Mouse (Mus musculus) layer of hippocampus, postnatal 25 days (tissue): Measurements from ENCODE around the gene Pnkd. TPM values are rescaled to one million over a fixed set of nuclear protein-coding genes. Genes with fewer than 3 reads are reported as not detected.

Experiments
- DNase-seq, 2 experiments: peaks; one replicate each; pipeline ENCODE4 v3.0.0; 2022; ENCODE audit warnings: mixed read lengths in 2 of 2, low spot score in 1 of 2; ENCODE audit errors: extremely low spot score in 1 of 2
- total RNA-seq, 2 experiments: library from RNA; stranded (reverse); gene quantifications; 2 replicates each; pipeline ENCODE4 v1.2.3; 2021

Gene Pnkd
- total RNA-seq, 2 experiments from 2014 or later = 192 to 193 TPM

GRCm38 (mm10) chr1:74344163-74344916 is 59.6 kb downstream of the Pnkd start:
- no peak for DNase-seq

GRCm38 (mm10) chr1:74351185-74351769 is 66.5 kb downstream of the Pnkd start:
- no peak for DNase-seq

- no peak for DNase-seq
These were observed 67.9 kb downstream of the Pnkd start for GRCm38 (mm10) chr1:74352532-74353096.

- no peak for DNase-seq
These were observed 68.9 kb downstream of the Pnkd start for GRCm38 (mm10) chr1:74353453-74354229.

GRCm38 (mm10) chr1:74357531-74357930 is 72.8 kb downstream of the Pnkd start:
- DNase-seq = no peak

GRCm38 (mm10) chr1:74359952-74360517 is 75.3 kb downstream of the Pnkd start:
- DNase-seq = no peak

GRCm38 (mm10) chr1:74361812-74362211 is 77.1 kb downstream of the Pnkd start, which contains the start of gene Catip:
Gene Catip, plus strand, starts transcription at chr1:74362108.
- DNase-seq = peak; percentile 36 to 60

- DNase-seq = peak in 1 of 2 experiments; percentile 18
These were observed 77.8 kb downstream of the Pnkd start for GRCm38 (mm10) chr1:74362325-74363229.

- DNase-seq = no peak
These were observed 78.7 kb downstream of the Pnkd start for GRCm38 (mm10) chr1:74363437-74363836.

- no peak for DNase-seq
These were observed 79.5 kb downstream of the Pnkd start for GRCm38 (mm10) chr1:74364270-74364669.

- DNase-seq = no peak
These were observed 83.3 kb downstream of the Pnkd start for GRCm38 (mm10) chr1:74367886-74368645.

GRCm38 (mm10) chr1:74370040-74370439 is 85.3 kb downstream of the Pnkd start:
- DNase-seq = no peak

- DNase-seq = no peak
These were observed 88.6 kb downstream of the Pnkd start for GRCm38 (mm10) chr1:74373372-74373771.

GRCm38 (mm10) chr1:74374980-74375379 is 90.2 kb downstream of the Pnkd start, which contains the start of gene Slc11a1:
Gene Slc11a1, plus strand, starts transcription at chr1:74375195.
- no peak for DNase-seq

GRCm38 (mm10) chr1:74375561-74375960 is 90.8 kb downstream of the Pnkd start:
- no peak for DNase-seq

- DNase-seq = no peak
These were observed 91.7 kb downstream of the Pnkd start for GRCm38 (mm10) chr1:74376396-74376795.

- no peak for DNase-seq
These were observed 94.4 kb downstream of the Pnkd start for GRCm38 (mm10) chr1:74379058-74379504.

GRCm38 (mm10) chr1:74380484-74380883 is 95.8 kb downstream of the Pnkd start:
- no peak for DNase-seq

GRCm38 (mm10) chr1:74381588-74382021 is 96.9 kb downstream of the Pnkd start:
- DNase-seq = no peak
